In the genomic region with DNA sequence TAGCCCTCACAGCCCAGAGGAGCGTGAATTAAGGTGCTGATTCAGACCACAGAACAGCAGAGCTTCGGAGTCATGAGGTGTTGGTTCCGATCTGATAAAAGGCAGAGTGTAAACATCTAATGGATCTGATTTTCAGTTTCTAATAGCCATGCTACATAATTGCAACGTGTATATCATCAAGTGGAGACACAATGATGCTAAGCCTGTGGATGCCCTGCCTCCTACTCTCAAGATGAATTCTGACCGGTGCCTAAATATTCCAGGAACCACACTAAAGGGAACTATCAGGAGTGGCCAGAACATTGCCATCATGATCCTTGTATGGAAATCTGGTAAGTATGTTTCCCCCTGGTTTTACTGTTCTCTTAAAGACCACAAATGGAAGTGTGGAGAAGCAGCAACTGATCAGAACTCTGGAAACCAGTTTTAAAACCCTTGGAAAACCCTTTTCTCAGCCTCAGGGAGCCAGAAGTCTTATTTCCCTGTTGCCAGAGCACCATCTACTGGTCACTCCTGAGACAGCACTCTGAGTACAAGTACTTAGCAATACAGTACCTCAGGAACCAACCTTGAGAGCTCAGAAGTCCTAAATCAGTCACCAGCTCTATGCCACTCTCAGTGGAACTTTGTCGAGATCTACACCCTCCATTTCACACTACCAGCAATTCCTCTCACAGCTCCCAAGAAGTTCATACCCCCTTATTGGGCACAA, we compare ENCODE assay signal across 10 mouse cellular contexts.
DNase-seq lines count a peak whose midpoint lies in the region; ATAC-seq and TF ChIP-seq lines count a peak whose summit lies in the region.
"Had no signal": no experiment of that assay in that cellular context is flagged by ENCODE, and none has a peak within 500 bp of the region (broad histone marks: within the 10 kb centered on the region; RNA-seq: fewer than 3 reads in every experiment).

No protein-coding gene starts in this region.

- H3K9me3 ChIP-seq in midbrain, embryonic 10.5 days (replicated peaks): no peaks in the 10 kb centered on the region
- H3K9me3 ChIP-seq in midbrain, embryonic 13.5 days: no peaks in the 10 kb centered on the region
- no peaks in the 10 kb centered on the region for H3K9me3 ChIP-seq in embryonic facial prominence, embryonic 10.5 days
- H3K9me3 ChIP-seq in heart, postnatal 0 days (replicated peaks; ENCODE audit: control insufficient read depth, low read length): no peaks in the 10 kb centered on the region
- H3K9me3 ChIP-seq: embryonic facial prominence, embryonic 15.5 days had no signal

- ATAC-seq in midbrain, embryonic 13.5 days: no peak
- ATAC-seq in heart, postnatal 0 days (ENCODE audit: insufficient read depth, low read depth): no peak; the same call in 1 of the 2 replicates

- H3K4me1 ChIP-seq in midbrain, embryonic 10.5 days: peaks cover 28% of the 10 kb centered on the region
- H3K4me1 ChIP-seq in midbrain, embryonic 13.5 days (replicated peaks): peaks cover 23% of the 10 kb centered on the region
- H3K4me1 ChIP-seq in embryonic facial prominence, embryonic 10.5 days: peaks cover 16% of the 10 kb centered on the region
- no peaks in the 10 kb centered on the region for H3K4me1 ChIP-seq in heart, postnatal 0 days (ENCODE audit: control insufficient read depth, insufficient read depth)

- no peaks in the 10 kb centered on the region for H3K36me3 ChIP-seq in midbrain, embryonic 10.5 days
- H3K36me3 ChIP-seq in midbrain, embryonic 13.5 days: no peaks in the 10 kb centered on the region
- H3K36me3 ChIP-seq in embryonic facial prominence, embryonic 10.5 days (replicated peaks): no peaks in the 10 kb centered on the region
- H3K36me3 ChIP-seq in heart, postnatal 0 days (replicated peaks; ENCODE audit: control insufficient read depth, insufficient read depth, low read length): no peaks in the 10 kb centered on the region
- H3K36me3 ChIP-seq: embryonic facial prominence, embryonic 15.5 days had no signal

- TF ChIP-seq CTCF in heart, postnatal 0 days (IDR thresholded peaks at IDR 0.05; ENCODE audit: low read depth): peak; percentile 90

- DNase-seq in midbrain, embryonic 10.5 days (ENCODE audit: low spot score): peak; percentile 68
- DNase-seq in adrenal gland, postnatal 4 days (ENCODE audit: low spot score in 2 of 2): peak; percentile 20 to 35
- DNase-seq in embryonic facial prominence, embryonic 10.5 days (ENCODE audit: low spot score): peak; percentile 74
- DNase-seq in heart, postnatal 0 days (ENCODE audit: low spot score): peak; percentile 50
- peak; percentile 79 for DNase-seq in left cerebral cortex, adult 11 months (ENCODE audit: low spot score)
- DNase-seq in naive thymus-derived CD4-positive, alpha-beta T cell, adult 2 months (ENCODE audit: low read depth): peak; percentile 36
- DNase-seq in thymus, postnatal 10 days (ENCODE audit: low spot score in 2 of 2): peak; percentile 9 to 38

- H3K27me3 ChIP-seq in midbrain, embryonic 10.5 days (ENCODE audit: low read depth, poor library complexity, severe bottlenecking): peaks cover 57% of the 10 kb centered on the region
- H3K27me3 ChIP-seq in midbrain, embryonic 13.5 days: peaks cover 44% of the 10 kb centered on the region
- peaks cover 52% of the 10 kb centered on the region for H3K27me3 ChIP-seq in embryonic facial prominence, embryonic 10.5 days (replicated peaks; ENCODE audit: low read depth, poor library complexity, severe bottlenecking)
- H3K27me3 ChIP-seq in heart, postnatal 0 days (ENCODE audit: control insufficient read depth, insufficient read depth, low read length): peaks cover 52% of the 10 kb centered on the region

- no peak overlapping the region for H3K9ac ChIP-seq in midbrain, embryonic 13.5 days (replicated peaks)
- H3K9ac ChIP-seq in heart, postnatal 0 days (replicated peaks; ENCODE audit: low read depth, low read length): no peak overlapping the region
- H3K9ac ChIP-seq: embryonic facial prominence, embryonic 15.5 days had no signal

- no peak overlapping the region for H3K4me2 ChIP-seq in midbrain, embryonic 13.5 days (replicated peaks)
- H3K4me2 ChIP-seq in heart, postnatal 0 days (ENCODE audit: low read depth, low read length): no peak overlapping the region
- H3K4me2 ChIP-seq: embryonic facial prominence, embryonic 15.5 days had no signal

- H3K27ac ChIP-seq in midbrain, embryonic 10.5 days (replicated peaks): no peak overlapping the region
- H3K27ac ChIP-seq in midbrain, embryonic 13.5 days: no peak overlapping the region
- no peak overlapping the region for H3K27ac ChIP-seq in embryonic facial prominence, embryonic 10.5 days (replicated peaks)
- no peak overlapping the region for H3K27ac ChIP-seq in heart, postnatal 0 days (ENCODE audit: low read depth)
- H3K27ac ChIP-seq: embryonic facial prominence, embryonic 15.5 days had no signal

- H3K4me3 ChIP-seq in midbrain, embryonic 10.5 days: no peak overlapping the region
- no peak overlapping the region for H3K4me3 ChIP-seq in midbrain, embryonic 13.5 days (replicated peaks)
- H3K4me3 ChIP-seq in embryonic facial prominence, embryonic 10.5 days: no peak overlapping the region
- H3K4me3 ChIP-seq in heart, postnatal 0 days (ENCODE audit: low read depth, low read length): no peak overlapping the region
- H3K4me3 ChIP-seq: embryonic facial prominence, embryonic 15.5 days; myocyte had no signal

- 65% methylated on average over 6 of the region's 6 CpGs for WGBS in midbrain, embryonic 10.5 days
- 60% methylated on average over 6 of the region's 6 CpGs for WGBS in midbrain, embryonic 13.5 days
- WGBS in embryonic facial prominence, embryonic 10.5 days: 59% methylated on average over 6 of the region's 6 CpGs
- WGBS in heart, postnatal 0 days: 58% methylated on average over 6 of the region's 6 CpGs

- TF ChIP-seq EP300 in heart, postnatal 0 days (IDR thresholded peaks at IDR 0.05; ENCODE audit: low read depth): no peak

Comparison
In these comparisons a context has a peak if more than half of its experiments do, and no peak if none do; other contexts are left out.
1. DNase-seq: peak in every context shown above with its lines; median percentile 79 in left cerebral cortex, adult 11 months; 74 in embryonic facial prominence, embryonic 10.5 days; 68 in midbrain, embryonic 10.5 days; 50 in heart, postnatal 0 days; 36 in naive thymus-derived CD4-positive, alpha-beta T cell, adult 2 months; 28 in adrenal gland, postnatal 4 days; 24 in thymus, postnatal 10 days.